Mouse (Mus musculus): ENCODE measurements around the gene Dip2c. TPM values are rescaled to one million over a fixed set of nuclear protein-coding genes. Genes with fewer than 3 reads are reported as not detected.

The Dip2c gene
- total RNA-seq, 2 experiments from 2014 or later, result 39.2 to 40.7 TPM

DNA sequence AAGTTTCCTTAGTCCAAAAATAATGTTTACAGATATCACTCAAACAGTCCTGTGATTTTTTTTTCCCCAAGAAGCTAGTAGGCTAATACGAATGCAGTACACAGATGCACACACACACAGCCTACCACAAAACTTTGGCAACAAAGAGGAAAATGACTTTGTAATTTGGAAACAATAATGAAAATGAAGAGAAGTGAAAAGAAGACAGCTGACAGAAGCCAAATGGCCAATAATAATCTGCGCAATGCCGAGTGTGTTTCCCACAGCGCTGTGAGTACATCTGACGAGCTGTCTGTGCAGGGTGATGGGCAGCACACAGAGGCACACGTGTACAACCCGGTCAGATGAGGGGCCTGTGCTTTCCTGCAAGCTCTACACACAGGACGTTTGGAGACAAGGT lies 430.4 kb downstream of the Dip2c start:
- intact Hi-C loops (cut with DNase I), result no loop called here
- no peak for DNase-seq

DNA sequence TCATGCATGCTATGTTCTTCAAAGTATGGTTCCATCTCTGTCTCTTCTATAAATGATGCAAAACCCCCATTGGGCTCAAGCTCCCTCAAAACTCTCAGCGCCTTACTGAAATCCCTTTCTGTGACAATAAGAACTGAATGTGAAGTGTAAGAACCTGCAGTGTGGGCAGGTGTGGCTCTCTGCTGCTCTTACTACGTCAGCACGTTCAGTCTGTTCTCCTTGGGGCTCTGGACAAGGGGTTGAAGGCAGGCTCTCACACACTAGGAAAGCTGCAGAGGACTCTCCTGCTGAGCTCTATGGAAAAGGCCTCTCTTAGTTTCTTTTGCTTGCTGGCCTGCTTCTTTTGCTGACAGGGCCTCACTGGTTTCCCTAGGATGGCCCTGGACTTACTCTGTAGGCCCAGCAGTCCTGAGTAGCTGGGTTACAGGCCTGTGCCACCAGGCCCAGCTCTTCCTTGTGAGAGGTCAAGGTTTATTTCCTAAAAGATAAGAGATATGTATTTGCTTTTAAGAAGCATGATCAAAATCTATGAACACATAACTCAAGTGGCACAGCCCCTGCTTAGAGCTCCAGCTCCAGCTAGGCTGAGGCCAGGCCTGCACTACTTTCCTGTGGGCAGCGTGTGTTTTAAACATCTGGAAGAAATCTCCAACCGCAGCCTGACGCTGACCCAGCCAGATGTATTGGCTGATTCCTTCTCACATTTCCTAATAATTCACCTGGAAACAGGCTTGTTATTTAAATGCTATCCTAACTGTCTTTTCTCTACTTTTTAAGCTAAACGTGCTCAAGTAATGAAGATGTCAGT lies 432.3 kb downstream of the Dip2c start:
- intact Hi-C loops (cut with DNase I), result no loop called here
- DNase-seq, result no peak

GRCm38 (mm10) chr13:9712409-9712808 lies 436.1 kb downstream of the Dip2c start:
- intact Hi-C loops (cut with DNase I), result no loop called here
- no peak for DNase-seq

DNA sequence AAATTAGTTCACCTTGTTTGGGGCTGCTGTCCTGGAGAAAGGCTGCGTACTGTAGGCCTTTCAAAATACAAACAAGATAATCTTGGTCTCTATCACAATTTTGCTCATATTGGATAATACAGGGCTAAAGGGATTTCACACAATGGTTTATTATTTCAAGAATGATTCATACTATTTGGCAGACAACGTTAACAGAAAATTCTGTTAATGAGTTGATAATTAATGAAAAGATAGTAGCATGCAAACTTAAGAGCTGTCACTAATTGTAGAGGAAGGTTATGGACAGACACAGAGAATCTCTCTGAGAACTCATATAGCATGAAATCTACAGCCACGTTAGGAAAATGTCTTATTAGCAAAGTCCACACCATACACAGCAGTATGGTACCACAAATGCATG lies 436.6 kb downstream of the Dip2c start:
- intact Hi-C loops (cut with DNase I), result no loop called here

DNA sequence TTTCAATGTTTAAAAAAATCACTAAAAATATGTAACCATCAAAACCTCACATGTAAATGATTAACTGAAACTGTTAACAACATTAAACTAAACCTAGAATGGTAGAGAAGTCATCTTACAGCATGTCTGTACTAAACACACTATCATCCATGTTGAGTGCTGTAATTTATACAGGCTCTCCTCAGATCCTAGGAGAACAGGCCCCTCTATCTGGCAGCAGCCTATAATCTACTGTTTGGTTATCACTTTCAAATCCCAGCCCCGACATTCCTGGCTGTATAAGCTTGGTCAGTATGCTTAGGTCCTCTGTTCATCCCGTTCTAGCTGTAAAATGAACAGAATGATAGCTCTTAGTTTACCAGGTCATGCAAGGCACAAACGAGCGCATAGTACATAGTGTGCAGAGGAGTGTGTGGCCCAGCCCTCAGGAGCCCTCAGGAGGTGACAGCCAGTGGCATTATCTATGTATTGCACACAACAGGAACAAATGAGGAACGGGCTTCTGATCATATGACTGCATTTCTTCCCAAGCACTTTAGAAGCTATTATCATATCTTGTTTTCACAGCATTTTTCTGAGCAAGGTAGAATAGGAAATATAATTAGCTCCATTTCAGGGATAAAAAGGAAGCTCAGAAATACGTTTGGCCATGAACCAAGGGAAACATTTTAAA lies 437.3 kb downstream of the Dip2c start:
- DNase-seq, result no peak
- intact Hi-C loops (cut with DNase I), result no loop called here

More for the DNA sequence above, 436.6 kb downstream of the Dip2c start:
- no peak for DNase-seq

DNA sequence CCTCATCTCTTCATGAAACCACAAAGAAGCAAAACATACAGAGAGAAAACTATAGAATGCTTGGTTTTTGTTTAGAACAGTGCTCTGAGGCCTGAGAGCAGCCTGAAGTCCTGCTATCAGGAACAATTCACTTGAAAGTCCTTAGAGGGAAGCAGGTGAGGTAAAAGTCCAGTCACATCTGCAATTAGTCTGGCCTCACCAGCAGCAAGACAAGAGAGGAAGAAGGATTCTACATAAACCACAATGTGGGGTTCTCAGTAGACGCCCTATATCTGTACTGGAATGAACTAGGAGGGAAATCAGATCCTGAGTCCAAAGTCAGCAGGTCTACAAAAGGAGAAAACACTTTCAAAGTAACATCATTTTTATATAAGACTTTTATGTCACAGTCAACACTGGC lies 438.9 kb downstream of the Dip2c start:
- intact Hi-C loops (cut with DNase I), result no loop called here

More for the DNA sequence above, 438.9 kb downstream of the Dip2c start:
- DNase-seq, result no peak

Other genes with a start within 250 kb of the Dip2c start
- 10 to 100 TPM; 65.5 to 74.2 TPM for gene Larp4b, start 182.6 kb upstream of the Dip2c start, total RNA-seq (2021)

Measured in heart, postnatal 36 days (tissue).